ENCODE assay signal across 9 mouse cellular contexts in the genomic region with DNA sequence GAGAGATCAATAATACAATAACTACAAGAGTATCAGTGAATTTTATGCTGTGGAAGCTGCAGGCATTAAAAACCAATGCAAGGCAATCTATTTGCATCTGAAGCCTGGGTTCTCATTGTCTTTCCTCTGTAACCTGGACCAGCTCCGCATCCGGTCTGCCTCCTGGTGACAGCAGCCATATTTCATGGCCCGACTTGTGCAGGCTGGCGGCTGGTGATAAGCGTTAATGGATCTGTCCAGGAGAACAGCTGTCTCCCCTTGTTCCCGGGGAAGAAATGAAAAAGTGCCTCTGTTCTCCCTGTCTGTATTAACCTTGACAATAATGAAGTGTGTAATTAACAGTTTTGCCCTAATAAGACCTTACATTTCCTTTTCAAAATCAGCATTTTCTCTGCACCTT.
A peak's percentile ranks its signal among the peaks of the same experiment; 100 is the strongest.
DNase-seq lines count a peak whose midpoint lies in the region; ATAC-seq and TF ChIP-seq lines count a peak whose summit lies in the region.
"Had no signal": no experiment of that assay in that cellular context is flagged by ENCODE, and none has a peak within 500 bp of the region (broad histone marks: within the 10 kb centered on the region; RNA-seq: fewer than 3 reads in every experiment).

No protein-coding gene starts in this region.

- H3K27ac ChIP-seq in intestine, postnatal 0 days (ENCODE audit: low read depth, low read length): no peak overlapping the region

- DNase-seq in adrenal gland, adult (ENCODE audit: inconsistent age in 2 of 2, low spot score in 1 of 2): peak; percentile 21 to 35
- DNase-seq in adrenal gland, postnatal 4 days (ENCODE audit: low spot score in 2 of 2): no peak
- DNase-seq in embryo, embryonic 10.5 days (ENCODE audit: low spot score): peak; percentile 63
- peak; percentile 7 to 9 for DNase-seq in kidney, adult 8-10 months
- peak; percentile 34 to 63 for DNase-seq in lung, postnatal 4 days
- DNase-seq in thymus, postnatal 10 days (ENCODE audit: low spot score in 2 of 2): no peak
- DNase-seq in thymus, postnatal 25 days: no peak
- DNase-seq: heart, adult 11 months had no signal

- no peaks in the 10 kb centered on the region for H3K9me3 ChIP-seq in intestine, postnatal 0 days (ENCODE audit: control insufficient read depth)

- H3K36me3 ChIP-seq in intestine, postnatal 0 days (ENCODE audit: control insufficient read depth, insufficient read depth): no peaks in the 10 kb centered on the region

- H3K9ac ChIP-seq in intestine, postnatal 0 days (ENCODE audit: low read depth, low read length): no peak overlapping the region

- no peak for TF ChIP-seq CTCF in intestine, postnatal 0 days (IDR thresholded peaks at IDR 0.05; ENCODE audit: low read depth)

- ATAC-seq in intestine, postnatal 0 days: no peak

- H3K4me1 ChIP-seq in intestine, postnatal 0 days (replicated peaks; ENCODE audit: control insufficient read depth, insufficient read depth, low read length): no peaks in the 10 kb centered on the region

- no peak overlapping the region for H3K4me3 ChIP-seq in intestine, postnatal 0 days (ENCODE audit: low read depth, low read length)

- no peak overlapping the region for H3K4me2 ChIP-seq in intestine, postnatal 0 days (replicated peaks; ENCODE audit: low read depth)

- 19% methylated on average over 6 of the region's 6 CpGs for WGBS in intestine, postnatal 0 days

- H3K27me3 ChIP-seq in intestine, postnatal 0 days (replicated peaks; ENCODE audit: control insufficient read depth, insufficient read depth, low read length): no peaks in the 10 kb centered on the region

Comparison
In these comparisons a context has a peak if more than half of its experiments do, and no peak if none do; other contexts are left out.
1. DNase-seq: peak in adrenal gland, adult (2 of 2), embryo, embryonic 10.5 days (single experiment), kidney, adult 8-10 months (2 of 2) and lung, postnatal 4 days (2 of 2); none in adrenal gland, postnatal 4 days (0 of 2), thymus, postnatal 10 days (0 of 2) and thymus, postnatal 25 days (single experiment).